Mouse (Mus musculus) midbrain, embryonic 11.5 days (tissue): ENCODE measurements around the gene 1810010D01Rik. TPM values are rescaled to one million over a fixed set of nuclear protein-coding genes. Genes with fewer than 3 reads are reported as not detected.

Source experiments
- ATAC-seq: fragments of 200-750 bp; cut with Nextera tagmentation; 2 replicates; pipeline ENCODE4 v1.8.0; 2017; ENCODE audit warnings: moderate TSS enrichment, moderate library complexity; ENCODE audit not compliant: low FRiP score
- DNase-seq: peaks from one replicate; pipeline ENCODE4 v3.0.0; 2015; ENCODE audit warnings: low spot score; ENCODE audit errors: missing footprints
- H3K27ac ChIP-seq: fragments of 300-500 bp; sonication (generic); 2 replicates; pipeline ENCODE4 v1.5.1; 2014; ENCODE audit warnings: low read depth, low read length
- H3K27me3 ChIP-seq: fragments of 300-500 bp; sonication (generic); 2 replicates; pipeline ENCODE4 v1.6.1; 2014; ENCODE audit warnings: mild to moderate bottlenecking, low read length, moderate library complexity, mixed read lengths; ENCODE audit not compliant: control insufficient read depth, insufficient read depth
- H3K36me3 ChIP-seq: fragments of 300-500 bp; sonication (generic); 2 replicates; pipeline ENCODE4 v1.6.1; 2014; ENCODE audit warnings: mild to moderate bottlenecking, low read length, moderate library complexity, mixed read lengths; ENCODE audit not compliant: control insufficient read depth, insufficient read depth
- H3K4me1 ChIP-seq: fragments of 300-500 bp; sonication (generic); 2 replicates; pipeline ENCODE4 v1.6.1; 2014; ENCODE audit warnings: low read length; ENCODE audit not compliant: control insufficient read depth, insufficient read depth
- H3K4me2 ChIP-seq: fragments of 300-500 bp; sonication (generic); 2 replicates; pipeline ENCODE4 v1.6.1; 2014; ENCODE audit warnings: mild to moderate bottlenecking, moderate library complexity
- H3K4me3 ChIP-seq: fragments of 300-500 bp; sonication (generic); 2 replicates; pipeline ENCODE4 v1.5.1; 2014; ENCODE audit warnings: low read depth, low read length
- H3K9ac ChIP-seq: fragments of 300-500 bp; sonication (generic); 2 replicates; pipeline ENCODE4 v1.6.1; 2014; ENCODE audit warnings: low read length
- H3K9me3 ChIP-seq: fragments of 300-500 bp; sonication (generic); 2 replicates; pipeline ENCODE4 v1.6.1; 2016; ENCODE audit warnings: low read length; ENCODE audit not compliant: control insufficient read depth
- WGBS: fragments of 180-500 bp; shearing (Covaris S2); extraction: QIAGEN DNeasy Blood & Tissue Kit; methylation state at CpG from one replicate; pipeline ENCODE4 v1.1.7; 2014; 5-methylcytosine and 5-hydroxymethylcytosine counted together
- polyA plus RNA-seq: library from polyadenylated mRNA; unstranded; fragments of >200 nt; fragmentation: Nextera tagmentation; extraction: Ambion mirVana; gene quantifications from 2 replicates; pipeline ENCODE4 v1.2.1, GENCODE M21; 2014

Gene 1810010D01Rik
- polyA plus RNA-seq, 1 experiment from 2014 or later, result 0.49 TPM

DNA sequence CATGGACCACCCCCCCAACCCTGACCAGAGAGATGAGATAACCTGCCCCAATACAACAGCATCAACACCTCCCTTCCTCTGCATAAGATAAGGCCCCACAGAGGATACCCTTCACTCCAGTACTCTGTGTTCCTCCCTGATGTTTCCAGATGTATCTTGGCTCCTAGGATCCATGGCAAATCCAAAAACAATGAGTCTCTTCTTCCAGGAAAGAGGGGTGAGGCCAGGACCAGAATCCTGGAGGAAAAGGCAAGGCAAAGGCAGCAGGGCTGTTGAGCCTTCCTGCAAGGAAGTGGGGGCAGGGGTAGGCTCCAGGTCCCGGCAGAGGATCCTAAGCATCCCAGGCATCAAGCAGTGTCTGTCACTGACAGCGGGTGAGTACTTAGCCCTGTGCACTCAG, 13.4 kb upstream of the 1810010D01Rik start:
- no peak for ATAC-seq
- WGBS, result 69% methylated on average over 2 of the region's 2 CpGs
- no peaks in the 10 kb centered on the region for H3K9me3 ChIP-seq
- H3K27me3 ChIP-seq, result no peaks in the 10 kb centered on the region
- no peak for DNase-seq
- no peak overlapping the region for H3K4me3 ChIP-seq
- H3K4me1 ChIP-seq, result no peaks in the 10 kb centered on the region
- H3K9ac ChIP-seq, result no peak overlapping the region
- H3K36me3 ChIP-seq, result no peaks in the 10 kb centered on the region
- no peak overlapping the region for H3K27ac ChIP-seq
- no peak overlapping the region for H3K4me2 ChIP-seq

DNA sequence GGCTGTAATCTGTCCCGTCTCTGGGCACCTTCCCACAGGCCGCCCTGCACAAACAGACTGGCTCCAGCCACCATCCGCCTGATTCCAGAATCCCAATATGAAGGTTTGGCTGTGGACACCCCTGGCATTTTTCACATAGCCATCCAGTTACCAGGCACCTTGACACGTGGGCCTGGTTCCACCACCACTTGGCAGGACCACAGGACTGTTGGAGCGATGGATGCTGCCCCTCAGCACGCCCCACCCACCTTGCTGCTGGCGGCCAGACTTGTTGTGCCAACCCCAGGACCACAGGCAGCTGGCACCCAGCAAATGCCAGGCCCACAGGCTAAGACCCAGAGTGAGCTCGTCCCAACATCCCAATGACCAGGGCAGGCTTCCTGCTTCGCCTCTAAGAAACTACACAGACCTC, 11.5 kb upstream of the 1810010D01Rik start:
- 90% methylated on average over 9 of the region's 9 CpGs for whole genome bisulfite sequencing
- ATAC-seq, result no peak
- Histone ChIP-seq H3K9me3 (no peaks in the 10 kb centered on the region), H3K36me3 (no peaks in the 10 kb centered on the region), H3K4me1 (no peaks in the 10 kb centered on the region), H3K27ac (no peak overlapping the region), H3K4me3 (no peak overlapping the region), H3K27me3 (no peaks in the 10 kb centered on the region), H3K4me2 (no peak overlapping the region), H3K9ac (no peak overlapping the region)
- no peak for DNase-seq

DNA sequence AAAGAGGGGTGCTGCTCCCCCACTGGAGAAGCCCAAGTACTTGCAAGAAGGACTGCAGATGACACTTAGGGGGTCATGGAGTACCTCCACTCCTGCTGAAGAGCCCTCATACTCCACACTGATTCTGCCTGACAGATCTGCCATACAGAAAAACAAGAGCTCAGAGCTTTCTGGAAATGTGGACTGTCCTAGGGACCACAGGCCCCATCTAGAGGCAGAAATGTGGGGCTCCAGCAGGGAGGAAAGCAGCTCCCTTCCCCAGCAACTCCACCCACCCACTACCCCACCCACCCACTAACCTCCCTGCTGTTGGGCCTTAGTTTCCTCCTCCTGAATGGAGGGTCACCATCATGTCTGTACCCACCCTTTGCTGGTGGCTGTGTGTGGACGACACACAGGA, 8.7 kb upstream of the 1810010D01Rik start:
- WGBS, result 53% methylated on average over 1 of the region's 1 CpGs
- Histone ChIP-seq H3K9ac (no peak overlapping the region), H3K27me3 (no peaks in the 10 kb centered on the region), H3K27ac (no peak overlapping the region), H3K4me1 (peaks cover 16% of the 10 kb centered on the region), H3K4me3 (no peak overlapping the region), H3K9me3 (no peaks in the 10 kb centered on the region), H3K36me3 (no peaks in the 10 kb centered on the region), H3K4me2 (no peak overlapping the region)
- DNase-seq, result no peak
- no peak for ATAC-seq

DNA sequence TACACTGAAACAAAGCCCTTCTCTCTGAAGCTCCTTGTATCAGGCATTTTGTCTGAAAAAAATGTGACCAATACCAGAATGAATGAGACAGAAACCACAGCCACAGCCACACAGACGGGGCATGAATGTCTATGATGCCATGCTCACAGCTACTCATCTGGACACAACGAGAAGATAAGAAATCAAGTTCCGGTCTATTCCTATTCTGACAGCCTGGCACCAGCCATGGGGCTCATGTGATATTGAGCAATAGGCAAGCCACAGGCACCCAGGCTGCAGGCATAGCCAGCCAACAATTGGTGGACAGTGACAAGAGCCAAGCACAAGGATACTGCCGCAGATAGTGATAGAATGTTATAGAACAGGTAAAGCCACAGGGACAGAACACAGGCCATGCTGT, 7.6 kb upstream of the 1810010D01Rik start:
- H3K36me3 ChIP-seq, result no peaks in the 10 kb centered on the region
- no peak overlapping the region for H3K9ac ChIP-seq
- no peak overlapping the region for H3K27ac ChIP-seq
- WGBS, result 91% methylated on average over 4 of the region's 4 CpGs
- no peaks in the 10 kb centered on the region for H3K9me3 ChIP-seq
- peaks cover 24% of the 10 kb centered on the region for H3K4me1 ChIP-seq
- H3K4me2 ChIP-seq, result no peak overlapping the region
- ATAC-seq, result no peak
- no peak overlapping the region for H3K4me3 ChIP-seq
- DNase-seq, result no peak
- H3K27me3 ChIP-seq, result no peaks in the 10 kb centered on the region

DNA sequence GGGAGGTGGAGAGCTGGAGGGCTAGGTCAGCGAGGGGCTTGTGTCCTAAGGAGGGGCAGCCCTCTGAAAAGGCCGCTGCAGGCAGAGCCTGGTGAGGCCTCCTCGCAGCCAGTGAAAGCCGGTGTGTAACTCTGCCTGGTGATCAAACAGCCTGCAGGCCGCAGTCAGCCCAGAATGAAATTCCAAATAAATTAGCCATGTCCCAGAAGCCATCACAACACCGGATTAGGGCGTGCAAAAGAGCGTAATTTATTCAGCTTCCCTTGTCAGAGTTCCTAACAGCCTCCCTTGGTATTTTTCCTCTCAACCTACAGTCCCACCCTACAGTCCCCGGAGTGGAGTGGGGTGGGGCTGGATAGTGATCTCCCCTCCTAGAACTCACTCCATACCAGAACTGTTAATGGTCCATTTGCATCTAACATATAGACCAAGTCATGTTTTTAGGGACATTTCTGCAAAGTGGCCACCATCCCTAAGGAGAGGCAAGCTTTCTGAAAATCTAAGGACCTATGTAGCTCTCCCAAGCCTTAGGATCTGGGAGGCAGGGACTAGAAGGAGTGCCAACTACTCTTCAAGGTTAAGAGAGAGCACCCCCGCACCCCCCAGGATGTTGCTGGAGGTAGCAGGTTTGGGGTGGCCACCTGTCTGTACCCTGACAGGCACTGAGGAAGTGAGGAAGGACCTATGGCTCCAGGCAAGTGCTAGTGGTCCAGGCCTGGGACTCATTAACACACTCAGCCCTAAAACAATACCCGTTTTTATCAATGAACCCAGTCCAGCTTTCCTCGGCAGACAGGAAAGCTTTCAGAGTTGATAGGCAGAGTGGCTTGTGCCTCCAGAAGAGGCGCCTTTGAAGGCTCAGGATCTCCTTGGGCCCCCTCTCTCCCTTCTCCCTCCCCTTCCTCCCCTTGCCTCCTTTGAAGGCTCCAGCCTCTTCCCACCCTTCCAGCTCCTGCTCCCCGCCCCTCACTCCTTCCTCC, 4.1 kb upstream of the 1810010D01Rik start:
- Histone ChIP-seq H3K4me1 (peaks cover 39% of the 10 kb centered on the region), H3K27me3 (no peaks in the 10 kb centered on the region), H3K4me3 (no peak overlapping the region), H3K9ac (peak overlapping the region; percentile 47), H3K4me2 (peak overlapping the region; percentile 8; the same call in 1 of the 2 replicates), H3K36me3 (no peaks in the 10 kb centered on the region), H3K27ac (peak overlapping the region; percentile 89), H3K9me3 (no peaks in the 10 kb centered on the region)
- peak; percentile 95 for DNase-seq
- ATAC-seq, result peak; percentile 89
- 9% methylated on average over 14 of the region's 14 CpGs for WGBS

DNA sequence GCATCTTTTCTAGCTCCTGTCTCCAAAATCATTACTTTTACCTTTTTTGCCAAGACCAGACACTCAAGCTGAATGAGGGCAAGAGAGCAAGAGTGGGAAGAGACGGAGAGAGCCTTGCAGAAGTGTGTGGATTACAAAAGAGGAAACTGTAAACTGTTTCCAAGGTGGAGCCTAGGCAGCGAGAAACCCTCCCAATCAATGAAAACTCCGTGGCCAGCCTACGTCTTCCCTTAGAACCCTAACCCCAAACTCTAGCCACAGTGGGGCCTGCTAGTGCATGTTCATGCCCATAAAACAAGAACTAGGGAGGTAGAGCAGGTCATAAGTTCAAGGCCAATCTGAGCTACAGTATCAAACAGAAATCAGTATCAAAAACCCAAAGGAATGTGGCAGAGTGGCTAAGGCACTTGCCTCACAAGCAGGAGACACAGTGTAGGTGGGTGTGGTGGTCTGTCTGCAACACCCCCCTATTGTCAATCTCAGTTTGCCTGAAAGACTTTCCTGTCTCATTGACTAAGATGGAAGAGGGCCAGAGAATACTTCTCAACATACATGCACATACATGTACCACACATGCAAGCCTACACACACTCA, 2.7 kb upstream of the 1810010D01Rik start:
- no peaks in the 10 kb centered on the region for H3K36me3 ChIP-seq
- no peaks in the 10 kb centered on the region for H3K9me3 ChIP-seq
- peaks cover 49% of the 10 kb centered on the region for H3K4me1 ChIP-seq
- no peak for DNase-seq
- H3K4me3 ChIP-seq, result no peak overlapping the region
- no peak overlapping the region for H3K4me2 ChIP-seq
- 66% methylated on average over 4 of the region's 4 CpGs for WGBS
- H3K9ac ChIP-seq, result peak overlapping the region; percentile 37; the same call in 1 of the 2 replicates
- peak overlapping the region; percentile 73 for H3K27ac ChIP-seq
- H3K27me3 ChIP-seq, result no peaks in the 10 kb centered on the region
- ATAC-seq, result no peak

DNA sequence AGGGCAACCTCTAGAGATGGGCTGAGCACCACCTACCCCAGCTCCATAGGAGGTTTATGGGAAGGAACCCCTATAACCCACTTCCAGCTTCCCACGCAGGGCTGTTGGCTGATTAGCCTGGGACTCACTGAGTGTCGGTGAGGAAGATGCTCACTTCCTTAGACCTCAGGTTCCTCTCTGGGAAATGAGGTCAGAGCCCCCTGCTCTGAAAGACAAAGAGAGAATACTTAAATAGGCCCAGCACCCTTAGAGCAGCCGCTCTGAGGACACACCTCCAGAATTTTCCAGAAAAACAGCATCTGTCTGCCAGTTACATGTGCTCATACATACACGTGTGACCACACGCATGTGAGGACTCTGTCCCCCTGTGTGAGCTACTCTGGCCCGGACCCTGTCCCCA, 1.1 kb downstream of the 1810010D01Rik start:
- no peaks in the 10 kb centered on the region for H3K27me3 ChIP-seq
- ATAC-seq (no peak), DNase-seq (peak; percentile 94)
- H3K9me3 ChIP-seq, result no peaks in the 10 kb centered on the region
- H3K9ac ChIP-seq, result peak overlapping the region; percentile 62
- 59% methylated on average over 6 of the region's 6 CpGs for WGBS
- H3K4me1 ChIP-seq, result peaks cover 41% of the 10 kb centered on the region
- H3K4me2 ChIP-seq, result peak overlapping the region; percentile 2; the same call in 1 of the 2 replicates
- no peak overlapping the region for H3K4me3 ChIP-seq
- H3K36me3 ChIP-seq, result no peaks in the 10 kb centered on the region
- peak overlapping the region; percentile 99 for H3K27ac ChIP-seq

DNA sequence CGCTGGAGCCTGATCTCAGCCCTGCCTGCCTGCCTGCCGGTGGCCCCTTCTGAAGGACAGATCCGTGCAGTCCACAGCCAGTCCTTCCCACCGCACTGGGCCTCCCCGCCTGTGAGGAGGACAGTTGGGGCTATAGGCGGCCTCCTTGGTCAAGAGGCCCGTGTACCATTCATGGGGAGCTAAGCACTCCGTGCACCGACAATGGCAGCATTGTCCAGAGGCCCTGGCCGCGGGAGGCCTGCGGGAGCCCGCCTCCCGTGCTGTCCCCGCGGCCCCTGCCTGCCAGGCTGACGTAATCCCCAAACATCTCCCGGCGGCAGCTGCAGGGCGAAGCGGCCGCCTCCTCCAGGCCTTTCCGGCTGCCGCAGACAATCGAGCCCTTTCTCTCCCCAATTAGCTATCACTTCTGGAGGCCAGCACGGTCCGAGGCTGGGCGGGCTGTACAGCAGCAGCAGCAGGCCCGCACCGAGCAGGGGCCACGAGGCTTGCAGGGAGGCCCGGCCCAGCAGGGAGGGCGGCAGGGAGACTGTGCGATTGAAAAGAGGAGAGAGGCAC, 1.8 kb downstream of the 1810010D01Rik start:
- peaks cover 36% of the 10 kb centered on the region for H3K4me1 ChIP-seq
- WGBS, result under 1% methylated on average over 32 of the region's 34 CpGs
- DNase-seq, result peak; percentile 98

More for the DNA sequence above, 1.8 kb downstream of the 1810010D01Rik start:
- H3K4me2 ChIP-seq, result peak overlapping the region; percentile 4; the same call in 1 of the 2 replicates
- H3K27ac ChIP-seq, result peak overlapping the region; percentile 99
- H3K9ac ChIP-seq, result peak overlapping the region; percentile 62
- H3K36me3 ChIP-seq, result no peaks in the 10 kb centered on the region
- no peak overlapping the region for H3K4me3 ChIP-seq
- peak; percentile 95 for ATAC-seq
- no peaks in the 10 kb centered on the region for H3K27me3 ChIP-seq
- no peaks in the 10 kb centered on the region for H3K9me3 ChIP-seq
